Mouse (Mus musculus) MEL (cell line): ENCODE data around the gene Ehbp1. TPM values are rescaled to one million over a fixed set of nuclear protein-coding genes. Genes with fewer than 3 reads are reported as not detected.

Source experiments
- DNase-seq: peaks from one replicate; pipeline ENCODE4 v3.0.0; 2011; ENCODE audit warnings: low read depth, low spot score
- H3K27ac ChIP-seq: 2 replicates; pipeline ENCODE4 v1.5.1; 2012; ENCODE audit warnings: low read depth, mild to moderate bottlenecking, control low read depth, low read length, moderate library complexity; ENCODE audit not compliant: control insufficient read depth
- H3K27me3 ChIP-seq, 2 experiments: fragments of 150-350 bp in 1 of 2; sonication (generic) in 1 of 2; 2 replicates each; pipeline ENCODE4 v1.6.1; 2012; ENCODE audit warnings: low read length in 2 of 2, mild to moderate bottlenecking in 2 of 2, improper control_type of control experiment in 1 of 2, moderate library complexity in 1 of 2; ENCODE audit not compliant: insufficient read depth in 2 of 2, control insufficient read depth in 1 of 2
- H3K36me3 ChIP-seq, 2 experiments: 2 replicates each; pipeline ENCODE4 v1.6.1; 2012 to 2014; ENCODE audit warnings: low read length in 2 of 2, improper control_type of control experiment in 1 of 2, inconsistent platforms in 1 of 2, mild to moderate bottlenecking in 1 of 2; ENCODE audit not compliant: insufficient read depth in 2 of 2, control insufficient read depth in 1 of 2
- H3K4me1 ChIP-seq, 2 experiments: fragments of 150-350 bp in 1 of 2; sonication (generic) in 1 of 2; 2 replicates each; pipeline ENCODE4 v1.6.1; 2012; ENCODE audit warnings: low read length in 2 of 2, improper control_type of control experiment in 1 of 2, mild to moderate bottlenecking in 1 of 2; ENCODE audit not compliant: insufficient read depth in 2 of 2, control insufficient read depth in 1 of 2
- H3K4me3 ChIP-seq, 2 experiments: fragments of 150-350 bp in 1 of 2; sonication (generic) in 1 of 2; 2 replicates each; pipeline ENCODE4 v1.5.1; 2012; ENCODE audit warnings: low read depth in 2 of 2, low read length in 2 of 2, mild to moderate bottlenecking in 2 of 2, moderate library complexity in 2 of 2, control low read depth in 1 of 2, improper control_type of control experiment in 1 of 2; ENCODE audit not compliant: control insufficient read depth in 1 of 2, insufficient read depth in 1 of 2
- H3K79me2 ChIP-seq: 2 replicates; pipeline ENCODE4 v1.6.1; 2012; ENCODE audit warnings: mild to moderate bottlenecking, low read length, moderate library complexity; ENCODE audit not compliant: control insufficient read depth, poor library complexity, insufficient read depth
- H3K9ac ChIP-seq: 2 replicates; pipeline ENCODE4 v1.6.1; 2012; ENCODE audit warnings: low read depth, mild to moderate bottlenecking, control low read depth, low read length, moderate library complexity; ENCODE audit not compliant: control insufficient read depth, poor library complexity, severe bottlenecking
- H3K9me3 ChIP-seq: fragments of 150-350 bp; sonication (generic); replicated peaks from 2 replicates; pipeline ENCODE4 v1.6.1; 2012; ENCODE audit warnings: mild to moderate bottlenecking, low read length, improper control_type of control experiment, moderate library complexity; ENCODE audit not compliant: insufficient read depth
- BHLHE40 ChIP-seq: IDR thresholded peaks from 2 replicates; pipeline ENCODE4 v1.6.1; 2012; ENCODE audit warnings: low read depth, mild to moderate bottlenecking, inconsistent platforms, low read length, improper control_type of control experiment, borderline replicate concordance
- CHD2 ChIP-seq: IDR thresholded peaks from 2 replicates; pipeline ENCODE4 v1.6.1; 2011; ENCODE audit warnings: low read length, improper control_type of control experiment
- CTCF ChIP-seq, 3 experiments: IDR thresholded peaks in 2 of 3; conservative IDR thresholded peaks in 1 of 3; 2 replicates each; pipeline ENCODE4 v1.5.1; 2011 to 2012; ENCODE audit warnings: low read length in 3 of 3, low read depth in 2 of 3, mild to moderate bottlenecking in 2 of 3, improper control_type of control experiment in 1 of 3, inconsistent platforms in 1 of 3, mixed read lengths in 1 of 3, moderate library complexity in 1 of 3; ENCODE audit not compliant: control insufficient read depth in 1 of 3, insufficient read depth in 1 of 3, poor library complexity in 1 of 3, severe bottlenecking in 1 of 3
- E2F4 ChIP-seq: IDR thresholded peaks from 2 replicates; pipeline ENCODE4 v1.6.1; 2011; ENCODE audit warnings: low read depth, low read length, improper control_type of control experiment, borderline replicate concordance
- ELF1 ChIP-seq: IDR thresholded peaks from 2 replicates; pipeline ENCODE4 v1.6.1; 2014; ENCODE audit warnings: low read depth, mild to moderate bottlenecking, inconsistent platforms, low read length, improper control_type of control experiment, moderate library complexity
- EP300 ChIP-seq, 2 experiments: IDR thresholded peaks; 2 replicates each; pipeline ENCODE4 v1.6.1; 2011; ENCODE audit warnings: improper control_type of control experiment in 2 of 2, low read length in 2 of 2, low read depth in 1 of 2, mild to moderate bottlenecking in 1 of 2
- GATA1 ChIP-seq: IDR thresholded peaks from 2 replicates; pipeline ENCODE4 v1.6.1; 2011; ENCODE audit warnings: low read depth, low read length, improper control_type of control experiment
- JUND ChIP-seq: IDR thresholded peaks from 2 replicates; pipeline ENCODE4 v1.6.1; 2011; ENCODE audit warnings: low read depth, mild to moderate bottlenecking, improper control_type of control experiment, low read length
- KAT2A ChIP-seq: conservative IDR thresholded peaks from 2 replicates; pipeline ENCODE4 v1.6.1; 2012; ENCODE audit warnings: low read depth, low read length, improper control_type of control experiment, inconsistent platforms
- MAFK ChIP-seq: IDR thresholded peaks from 2 replicates; pipeline ENCODE4 v1.6.1; 2011; ENCODE audit warnings: low read depth, mild to moderate bottlenecking, low read length, improper control_type of control experiment, borderline replicate concordance
- MAX ChIP-seq: IDR thresholded peaks from 2 replicates; pipeline ENCODE4 v1.6.1; 2011; ENCODE audit warnings: low read length, improper control_type of control experiment
- MAZ ChIP-seq: IDR thresholded peaks from 2 replicates; pipeline ENCODE4 v1.6.1; 2012; ENCODE audit warnings: low read depth, mild to moderate bottlenecking, inconsistent platforms, low read length, improper control_type of control experiment
- MYC ChIP-seq: IDR thresholded peaks from 2 replicates; pipeline ENCODE4 v1.6.1; 2011; ENCODE audit warnings: low read depth, mild to moderate bottlenecking, low read length, improper control_type of control experiment, moderate library complexity
- NRF1 ChIP-seq: IDR thresholded peaks from 2 replicates; pipeline ENCODE4 v1.6.1; 2014; ENCODE audit warnings: low read depth, mild to moderate bottlenecking, inconsistent platforms, low read length, improper control_type of control experiment, moderate library complexity; ENCODE audit not compliant: poor library complexity, insufficient read depth, severe bottlenecking
- POLR2A ChIP-seq, 2 experiments: IDR thresholded peaks; 2 replicates each; pipeline ENCODE4 v1.6.1; 2011 to 2012; ENCODE audit warnings: low read length in 2 of 2, mild to moderate bottlenecking in 2 of 2, control low read depth in 1 of 2, improper control_type of control experiment in 1 of 2, low read depth in 1 of 2, moderate library complexity in 1 of 2; ENCODE audit not compliant: control insufficient read depth in 1 of 2, insufficient read depth in 1 of 2, poor library complexity in 1 of 2
- POLR2AphosphoS2 ChIP-seq: IDR thresholded peaks from 2 replicates; pipeline ENCODE4 v1.6.1; 2011; ENCODE audit warnings: low read length, improper control_type of control experiment
- POLR2AphosphoS5 ChIP-seq: IDR thresholded peaks from 2 replicates; pipeline ENCODE4 v1.6.1; 2012; ENCODE audit warnings: low read depth, borderline replicate concordance, mild to moderate bottlenecking, inconsistent platforms, low read length, moderate library complexity, mixed read lengths
- TAL1 ChIP-seq: IDR thresholded peaks from 2 replicates; pipeline ENCODE4 v1.6.1; 2012; ENCODE audit warnings: mild to moderate bottlenecking, inconsistent platforms, low read length, moderate library complexity, mixed read lengths
- TBP ChIP-seq: IDR thresholded peaks from 2 replicates; pipeline ENCODE4 v1.8.0; 2011; ENCODE audit warnings: low read depth, low read length, improper control_type of control experiment
- TCF12 ChIP-seq: IDR thresholded peaks from 2 replicates; pipeline ENCODE4 v1.6.1; 2014; ENCODE audit warnings: low read depth, mild to moderate bottlenecking, inconsistent platforms, low read length, improper control_type of control experiment, moderate library complexity
- UBTF ChIP-seq: IDR thresholded peaks from 2 replicates; pipeline ENCODE4 v1.6.1; 2012; ENCODE audit warnings: low read depth, mild to moderate bottlenecking, inconsistent platforms, low read length, improper control_type of control experiment, moderate library complexity, borderline replicate concordance; ENCODE audit not compliant: insufficient read depth
- USF1 ChIP-seq: IDR thresholded peaks from 2 replicates; pipeline ENCODE4 v1.6.1; 2014; ENCODE audit warnings: low read depth, mild to moderate bottlenecking, inconsistent platforms, low read length, improper control_type of control experiment, moderate library complexity
- ZC3H11A ChIP-seq: IDR thresholded peaks from 2 replicates; pipeline ENCODE4 v1.6.1; 2012; ENCODE audit warnings: low read depth, mild to moderate bottlenecking, inconsistent platforms, low read length, improper control_type of control experiment
- ZKSCAN1 ChIP-seq: IDR thresholded peaks from 2 replicates; pipeline ENCODE4 v1.6.1; 2012; ENCODE audit warnings: low read depth, mild to moderate bottlenecking, inconsistent platforms, low read length, improper control_type of control experiment, moderate library complexity
- ZMIZ1 ChIP-seq: IDR thresholded peaks from 2 replicates; pipeline ENCODE4 v1.6.1; 2012; ENCODE audit warnings: low read depth, mild to moderate bottlenecking, inconsistent platforms, low read length, improper control_type of control experiment, moderate library complexity
- ZNF384 ChIP-seq: IDR thresholded peaks from 2 replicates; pipeline ENCODE4 v1.6.1; 2012; ENCODE audit warnings: low read depth, mild to moderate bottlenecking, inconsistent platforms, low read length, improper control_type of control experiment
- polyA plus RNA-seq, 2 experiments: library from polyadenylated mRNA; stranded (reverse) in 1 of 2; unstranded in 1 of 2; fragments of >175 nt in 1 of 2; fragments of >200 nt in 1 of 2; gene quantifications; 2 replicates each; pipeline versions ENCODE4 v1.2.1 to v1.2.4; 2012; ENCODE audit warnings: low replicate concordance in 2 of 2, low read depth in 1 of 2; ENCODE audit not compliant: insufficient read length in 2 of 2, insufficient read depth in 1 of 2, missing spikeins in 1 of 2
- total RNA-seq: library from RNA; depleted of rRNA; stranded (reverse); fragments of 300-350 nt; gene quantifications from 2 replicates; pipeline ENCODE4 v1.2.3, GENCODE M21; 2012

The Ehbp1 gene
- total and polyA plus RNA-seq, 3 experiments = 3.6 to 3.7 TPM; not detected in 1

- Histone ChIP-seq H3K4me1 (no peaks in the 10 kb centered on the region), H3K9ac (no peak overlapping the region), H3K9me3 (no peaks in the 10 kb centered on the region), H3K36me3 (no peaks in the 10 kb centered on the region), H3K27ac (no peak overlapping the region), H3K4me3 (no peak overlapping the region)
- no peak for TF ChIP-seq MAX
- no peak for TF ChIP-seq CHD2
- TF ChIP-seq POLR2AphosphoS2 = no peak
- TF ChIP-seq E2F4 = no peak
- TF ChIP-seq MYC = no peak
- TF ChIP-seq MAZ = no peak
- TF ChIP-seq TAL1 = no peak
- no peak for TF ChIP-seq POLR2A (IDR thresholded peaks at IDR 0.05; ENCODE audit: control insufficient read depth in 1 of 2, insufficient read depth in 1 of 2, low read depth in 1 of 2, low read length in 2 of 2, poor library complexity in 1 of 2)
- no peak for TF ChIP-seq BHLHE40
- no peak for TF ChIP-seq UBTF
- TF ChIP-seq MAFK = no peak
- no peak for TF ChIP-seq TBP
- TF ChIP-seq ZC3H11A = no peak
- no peak for TF ChIP-seq NRF1
- TF ChIP-seq ELF1 = no peak
- TF ChIP-seq ZMIZ1 = no peak
- TF ChIP-seq TCF12 = no peak
- TF ChIP-seq USF1 = no peak
- no peak for TF ChIP-seq KAT2A
- TF ChIP-seq, all 39 proteins: peak for 0
- DNase-seq = no peak
- no peaks in the 10 kb centered on the region for H3K79me2 ChIP-seq
- no peaks in the 10 kb centered on the region for H3K27me3 ChIP-seq
Measured at GRCm38 (mm10) chr11:22247069-22247468, 95.0 kb downstream of the Ehbp1 start.

GRCm38 (mm10) chr11:22235558-22235957 is 106.5 kb downstream of the Ehbp1 start:
- no peak for TF ChIP-seq POLR2AphosphoS5
- TF ChIP-seq USF1 = no peak
- TF ChIP-seq JUND = no peak
- no peak for TF ChIP-seq MAX
- TF ChIP-seq POLR2A (IDR thresholded peaks at IDR 0.05; ENCODE audit: control insufficient read depth in 1 of 2, insufficient read depth in 1 of 2, low read depth in 1 of 2, low read length in 2 of 2, poor library complexity in 1 of 2) = no peak
- TF ChIP-seq TCF12 = no peak
- no peak for TF ChIP-seq EP300 (IDR thresholded peaks at IDR 0.05; ENCODE audit: low read depth in 1 of 2, low read length in 2 of 2)
- no peak for TF ChIP-seq CTCF (IDR thresholded peaks at IDR 0.05 in 2 of 3, conservative IDR thresholded peaks at IDR 0.05 in 1 of 3; ENCODE audit: control insufficient read depth in 1 of 3, insufficient read depth in 1 of 3, low read depth in 2 of 3, low read length in 3 of 3, poor library complexity in 1 of 3, severe bottlenecking in 1 of 3)
- no peak for TF ChIP-seq ZNF384
- TF ChIP-seq ZKSCAN1 = no peak
- TF ChIP-seq MAFK = no peak
- no peak for TF ChIP-seq ZC3H11A
- no peak for TF ChIP-seq POLR2AphosphoS2
- TF ChIP-seq GATA1 = no peak
- no peak for TF ChIP-seq TBP
- TF ChIP-seq, all 39 proteins: peak for 0
- no peak for DNase-seq
- no peaks in the 10 kb centered on the region for H3K9me3 ChIP-seq
- no peaks in the 10 kb centered on the region for H3K4me1 ChIP-seq
- H3K4me3 ChIP-seq = no peak overlapping the region
- no peaks in the 10 kb centered on the region for H3K79me2 ChIP-seq
- H3K9ac ChIP-seq = no peak overlapping the region
- H3K27me3 ChIP-seq = no peaks in the 10 kb centered on the region
- H3K27ac ChIP-seq = no peak overlapping the region
- H3K36me3 ChIP-seq = no peaks in the 10 kb centered on the region
